In the genomic region with DNA sequence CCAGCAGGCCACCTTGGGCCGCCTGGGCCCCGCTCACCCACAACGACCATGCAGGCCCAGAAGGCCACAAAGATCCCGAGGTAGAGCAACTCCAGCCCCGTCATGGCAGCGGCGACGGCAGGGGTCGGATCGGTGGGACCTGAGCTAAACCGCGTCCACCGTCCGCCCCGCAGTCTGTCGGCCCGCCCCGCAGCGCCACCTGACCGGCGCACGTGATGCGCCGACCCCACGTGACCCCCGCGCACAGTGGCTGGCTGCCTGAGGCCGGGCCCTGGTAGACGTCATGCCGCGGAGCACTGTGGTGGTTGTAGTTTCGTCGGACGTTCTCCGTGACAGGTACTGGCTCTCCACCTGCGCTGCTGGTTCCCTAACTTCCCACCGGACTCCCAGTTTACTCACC, we compare ENCODE assay signal across 8 mouse cellular contexts. TPM values are rescaled to one million over a fixed set of nuclear protein-coding genes. Genes with fewer than 3 reads are reported as not detected.
DNase-seq lines count a peak whose midpoint lies in the region; ATAC-seq and TF ChIP-seq lines count a peak whose summit lies in the region.

A gene (minus strand): TSS at position 201 of the 400 bp plus-strand sequence.

- peak; percentile 89 for TF ChIP-seq POLR2A in olfactory bulb, adult 2 months (IDR thresholded peaks at IDR 0.05; ENCODE audit: insufficient read depth, low read depth, low read length)
- peak; percentile 75 for TF ChIP-seq POLR2A in thymus, adult 2 months (IDR thresholded peaks at IDR 0.05; ENCODE audit: control insufficient read depth, extremely low read depth, insufficient read depth, low read length, poor library complexity)

- peak; percentile 99 for DNase-seq in G1E (ENCODE audit: low spot score)
- DNase-seq in cerebellum, adult 18-20 months = peak; percentile 97 to 98
- peak; percentile 92 to 94 for DNase-seq in heart, postnatal 36 days
- DNase-seq in layer of hippocampus, adult 2 months (ENCODE audit: low spot score in 2 of 2) = peak; percentile 94 to 98
- peak; percentile 95 for DNase-seq in lung, embryonic 14.5 days
- DNase-seq in thymus, adult 2 months = peak; percentile 96

- intact Hi-C loops in heart, postnatal 36 days (cut with DNase I) = no loop called here

- no peak for TF ChIP-seq CTCF in G1E (IDR thresholded peaks at IDR 0.05; ENCODE audit: low read depth, low read length)
- no peak for TF ChIP-seq CTCF in layer of hippocampus, adult 2 months (conservative IDR thresholded peaks at IDR 0.05)
- TF ChIP-seq CTCF in lung, embryonic 14.5 days (IDR thresholded peaks at IDR 0.05; ENCODE audit: low read depth) = no peak
- no peak for TF ChIP-seq CTCF in olfactory bulb, adult 2 months (IDR thresholded peaks at IDR 0.05; ENCODE audit: insufficient read depth, low read depth, low read length)
- peak; percentile 26; the same call in 1 of the 2 replicates for TF ChIP-seq CTCF in thymus, adult 2 months (IDR thresholded peaks at IDR 0.05; ENCODE audit: borderline replicate concordance, control insufficient read depth, extremely low read depth, insufficient read depth, low read length, poor library complexity)

- H3K4me2 ChIP-seq in forebrain, embryonic 16.5 days (ENCODE audit: low read length) = peak within 1 kb of the TSS; percentile 95
- H3K4me2 ChIP-seq in lung, embryonic 14.5 days = peak within 1 kb of the TSS; percentile 97

- H3K4me3 ChIP-seq in G1E (ENCODE audit: low read depth, low read length) = peak within 1 kb of the TSS; percentile 95
- H3K4me3 ChIP-seq in forebrain, embryonic 16.5 days (replicated peaks; ENCODE audit: low read length) = peak within 1 kb of the TSS; percentile 96
- H3K4me3 ChIP-seq in layer of hippocampus, adult 2 months = peak within 1 kb of the TSS; percentile 64
- H3K4me3 ChIP-seq in lung, embryonic 14.5 days (ENCODE audit: low read depth, low read length) = peak within 1 kb of the TSS; percentile 95
- peak within 1 kb of the TSS; percentile 88 for H3K4me3 ChIP-seq in olfactory bulb, adult 2 months (ENCODE audit: insufficient read depth, low read depth, low read length)
- peak within 1 kb of the TSS; percentile 89 for H3K4me3 ChIP-seq in thymus, adult 2 months (ENCODE audit: control insufficient read depth, insufficient read depth, low read length)

- ATAC-seq in G1E (ENCODE audit: extremely low read depth, insufficient number of reproducible peaks, low FRiP score, poor library complexity, severe bottlenecking) = peak; percentile 74
- ATAC-seq in forebrain, embryonic 16.5 days = peak; percentile 83
- ATAC-seq in lung, embryonic 14.5 days (ENCODE audit: insufficient read depth) = peak; percentile 85

- H3K36me3 ChIP-seq in G1E (replicated peaks) = peaks cover 63% of the 10 kb centered on the region
- H3K36me3 ChIP-seq in forebrain, embryonic 16.5 days (ENCODE audit: control insufficient read depth, insufficient read depth) = peaks cover 11% of the 10 kb centered on the region
- H3K36me3 ChIP-seq in lung, embryonic 14.5 days (ENCODE audit: insufficient read depth) = peaks cover 26% of the 10 kb centered on the region
- no peaks in the 10 kb centered on the region; the same call in 1 of the 2 replicates for H3K36me3 ChIP-seq in thymus, adult 2 months (ENCODE audit: control insufficient read depth, insufficient read depth, low read length)

- peak within 1 kb of the TSS; percentile 30; the same call in 1 of the 2 replicates for H3K27ac ChIP-seq in forebrain, embryonic 16.5 days (ENCODE audit: low read length)
- H3K27ac ChIP-seq in layer of hippocampus, adult 2 months = peak within 1 kb of the TSS; percentile 97
- H3K27ac ChIP-seq in lung, embryonic 14.5 days (ENCODE audit: low read depth) = 0 out of 2 replicates have a peak within 1 kb of the TSS, but pooled peaks have one; percentile 30
- H3K27ac ChIP-seq in olfactory bulb, adult 2 months (ENCODE audit: insufficient read depth, low read depth, low read length) = 0 out of 2 replicates have a peak within 1 kb of the TSS, but pooled peaks have one; percentile 42
- H3K27ac ChIP-seq in thymus, adult 2 months (ENCODE audit: control insufficient read depth, insufficient read depth, low read length) = no peak within 1 kb of the TSS

- peaks cover 17% of the 10 kb centered on the region for H3K27me3 ChIP-seq in G1E (ENCODE audit: insufficient read depth, low read length)
- H3K27me3 ChIP-seq in forebrain, embryonic 16.5 days (replicated peaks; ENCODE audit: control insufficient read depth, insufficient read depth, low read length) = no peaks in the 10 kb centered on the region
- no peaks in the 10 kb centered on the region for H3K27me3 ChIP-seq in lung, embryonic 14.5 days (ENCODE audit: insufficient read depth, low read length)
- H3K27me3 ChIP-seq in thymus, adult 2 months (ENCODE audit: control insufficient read depth, insufficient read depth, low read length) = no peaks in the 10 kb centered on the region; the same call in 1 of the 2 replicates

- H3K9me3 ChIP-seq in G1E (replicated peaks) = no peaks in the 10 kb centered on the region
- no peaks in the 10 kb centered on the region for H3K9me3 ChIP-seq in forebrain, embryonic 16.5 days (ENCODE audit: control insufficient read depth, low read length)
- no peaks in the 10 kb centered on the region for H3K9me3 ChIP-seq in lung, embryonic 14.5 days (ENCODE audit: low read depth, low read length)

- peaks cover 66% of the 10 kb centered on the region for H3K4me1 ChIP-seq in G1E (ENCODE audit: insufficient read depth, low read depth, low read length)
- peaks cover 44% of the 10 kb centered on the region for H3K4me1 ChIP-seq in forebrain, embryonic 16.5 days (replicated peaks; ENCODE audit: control insufficient read depth, insufficient read depth, low read length)
- peaks cover 8% of the 10 kb centered on the region for H3K4me1 ChIP-seq in lung, embryonic 14.5 days (ENCODE audit: insufficient read depth)
- peaks cover 36% of the 10 kb centered on the region for H3K4me1 ChIP-seq in olfactory bulb, adult 2 months (ENCODE audit: control insufficient read depth, insufficient read depth, low read length)
- peaks cover 19% of the 10 kb centered on the region for H3K4me1 ChIP-seq in thymus, adult 2 months (replicated peaks; ENCODE audit: control insufficient read depth, insufficient read depth, low read length)

- peak within 1 kb of the TSS; percentile 97 for H3K9ac ChIP-seq in forebrain, embryonic 16.5 days (replicated peaks; ENCODE audit: low read depth, low read length)
- H3K9ac ChIP-seq in lung, embryonic 14.5 days = peak within 1 kb of the TSS; percentile 77

- WGBS in forebrain, embryonic 16.5 days = 2% methylated on average over 37 of the region's 37 CpGs
- under 1% methylated on average over 37 of the region's 37 CpGs for WGBS in lung, embryonic 14.5 days
- WGBS in olfactory bulb, adult 2 months = 0% methylated on average over 37 of the region's 37 CpGs
- WGBS in thymus, adult 2 months = under 1% methylated on average over 37 of the region's 37 CpGs

RNA-seq across cellular contexts. Expression of the gene that starts here (rescaled TPM):
- 247 and 294 TPM in 2 replicates for total RNA-seq in G1E (2014; fragmentation: Nextera tagmentation)
- total RNA-seq in G1E (2017) = 219 and 225 TPM in 2 replicates
- polyA plus RNA-seq in G1E (2012) = 181 and 297 TPM in 2 replicates
- polyA plus RNA-seq in forebrain, embryonic 16.5 days (2015; fragmentation: Nextera tagmentation; extraction: Ambion mirVana) = 426 and 531 TPM in 2 replicates
- 100 to 1,000 TPM; 116 to 120 TPM for total RNA-seq in heart, postnatal 36 days (2021)
- total RNA-seq in layer of hippocampus, adult 2 months (2021) = 100 to 1,000 TPM; 411 to 424 TPM
- polyA plus RNA-seq in lung, embryonic 14.5 days (2014; fragmentation: Nextera tagmentation; extraction: Ambion mirVana) = 139 and 150 TPM in 2 replicates
- polyA plus RNA-seq in olfactory bulb, adult 2 months (2012; ENCODE audit: insufficient read depth, insufficient read length, low replicate concordance, missing spikeins) = not detected in 2 replicates
- polyA plus RNA-seq in thymus, adult 2 months (2012; rRNA removed) = 372 and 526 TPM in 2 replicates
